Mouse (Mus musculus) G1E (cell line): ENCODE measurements around the gene Utf1.

ENCODE experiments used
- CTCF ChIP-seq: IDR thresholded peaks from 2 replicates; pipeline ENCODE4 v1.5.1; 2012; ENCODE audit warnings: low read depth, low read length, inconsistent platforms, mixed read lengths
- GATA1 ChIP-seq: IDR thresholded peaks from 2 replicates; pipeline ENCODE4 v1.6.1; 2012; ENCODE audit warnings: borderline replicate concordance, low read length, inconsistent platforms, mixed read lengths
- GATA2 ChIP-seq: IDR thresholded peaks from 2 replicates; pipeline ENCODE4 v1.6.1; 2012; ENCODE audit warnings: low read depth, low read length, inconsistent platforms, borderline replicate concordance
- POLR2AphosphoS5 ChIP-seq: IDR thresholded peaks from 2 replicates; pipeline ENCODE4 v1.6.1; 2012; ENCODE audit warnings: low read depth, low read length, inconsistent platforms; ENCODE audit not compliant: insufficient replicate concordance
- TAL1 ChIP-seq: conservative IDR thresholded peaks from 2 replicates; pipeline ENCODE4 v1.6.1; 2012; ENCODE audit warnings: low read depth, low read length, inconsistent platforms, mixed read lengths

- TF ChIP-seq TAL1 (no peak), CTCF (no peak), GATA1 (no peak), POLR2AphosphoS5 (no peak), GATA2 (no peak)
These were observed 44.1 kb upstream of the Utf1 start for GRCm38 (mm10) chr7:139899505-139899904.
